Mouse (Mus musculus): Measurements from ENCODE around the gene Parp4.

- TF ChIP-seq POLR2A (IDR thresholded peaks at IDR 0.05; ENCODE audit: insufficient read depth, low read depth, low read length) (peak; percentile 69; the same call in 1 of the 2 replicates), CTCF (IDR thresholded peaks at IDR 0.05; ENCODE audit: insufficient read depth, low read depth, low read length) (no peak)
These were observed 3.9 kb upstream of the Parp4 start for GRCm38 (mm10) chr14:56571310-56572093.

Data from olfactory bulb, adult 2 months (tissue).